Mouse (Mus musculus): Measurements from ENCODE around the gene Sctr.

Gene Sctr

DNA sequence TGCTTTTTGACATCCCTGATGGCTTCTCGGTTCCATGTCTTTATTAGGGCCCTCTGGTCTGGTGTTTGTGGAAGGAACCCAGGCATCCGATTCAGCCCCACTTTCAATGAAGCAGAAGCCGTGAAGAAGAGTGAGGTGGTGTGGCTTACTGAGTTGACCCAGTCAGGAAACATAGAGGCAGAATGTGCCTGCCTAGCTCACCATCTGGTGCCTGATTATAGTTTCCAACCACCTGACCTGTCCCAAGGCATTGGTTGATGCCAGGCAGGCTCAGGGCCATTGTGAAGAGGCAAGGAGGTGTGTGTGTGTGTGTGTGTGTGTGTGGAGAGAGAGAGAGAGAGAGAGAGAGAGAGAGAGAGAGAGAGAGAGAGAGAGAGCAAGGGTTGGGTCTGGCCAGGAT is 23.8 kb downstream of the Sctr start:
- DNase-seq = peak; percentile 61 to 66

GRCm38 (mm10) chr1:120032804-120033468 is 26.2 kb downstream of the Sctr start:
- peak; percentile 51 to 68 for DNase-seq

DNA sequence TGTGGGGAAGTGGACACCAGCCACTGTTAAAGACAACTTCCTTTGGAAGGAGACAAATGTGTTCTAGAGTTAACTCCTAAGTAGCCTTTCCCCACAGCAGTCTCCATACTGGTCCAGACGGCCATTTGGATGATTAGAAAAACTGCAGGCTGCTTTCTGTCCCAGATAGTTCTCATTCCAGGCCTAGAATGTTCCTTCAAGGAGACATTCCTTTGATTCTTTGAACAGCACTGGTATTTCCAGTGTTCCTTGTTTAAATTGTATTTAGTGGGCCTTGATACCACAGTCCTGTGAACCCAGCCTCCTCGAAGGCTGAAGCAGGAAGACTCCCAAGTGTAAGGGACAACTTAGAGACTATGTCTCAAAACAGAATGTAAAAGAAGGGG is 26.8 kb downstream of the Sctr start:
- DNase-seq = no peak

DNA sequence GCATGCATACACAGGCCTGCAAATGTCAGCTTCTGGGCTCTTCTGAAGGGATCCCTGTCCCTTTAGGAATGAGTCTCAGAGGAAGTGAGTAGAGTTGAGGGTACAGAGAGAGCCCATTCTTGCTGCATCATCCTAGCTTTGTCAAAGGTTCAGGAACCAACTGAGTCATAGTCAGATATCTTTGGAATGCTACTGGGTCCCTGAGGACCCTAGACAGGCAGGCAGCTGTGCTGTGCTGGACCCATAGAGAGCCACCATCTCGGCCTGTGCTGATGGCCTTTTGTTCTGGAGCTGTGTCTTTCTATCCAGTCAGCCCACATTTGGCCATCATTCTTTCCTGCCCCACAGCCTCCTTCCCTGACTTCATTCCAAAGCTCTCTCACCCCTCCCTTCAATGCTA is 28.1 kb downstream of the Sctr start:
- no peak for DNase-seq

- DNase-seq = no peak
Observed at GRCm38 (mm10) chr1:120035456-120036034, 28.9 kb downstream of the Sctr start.

DNA sequence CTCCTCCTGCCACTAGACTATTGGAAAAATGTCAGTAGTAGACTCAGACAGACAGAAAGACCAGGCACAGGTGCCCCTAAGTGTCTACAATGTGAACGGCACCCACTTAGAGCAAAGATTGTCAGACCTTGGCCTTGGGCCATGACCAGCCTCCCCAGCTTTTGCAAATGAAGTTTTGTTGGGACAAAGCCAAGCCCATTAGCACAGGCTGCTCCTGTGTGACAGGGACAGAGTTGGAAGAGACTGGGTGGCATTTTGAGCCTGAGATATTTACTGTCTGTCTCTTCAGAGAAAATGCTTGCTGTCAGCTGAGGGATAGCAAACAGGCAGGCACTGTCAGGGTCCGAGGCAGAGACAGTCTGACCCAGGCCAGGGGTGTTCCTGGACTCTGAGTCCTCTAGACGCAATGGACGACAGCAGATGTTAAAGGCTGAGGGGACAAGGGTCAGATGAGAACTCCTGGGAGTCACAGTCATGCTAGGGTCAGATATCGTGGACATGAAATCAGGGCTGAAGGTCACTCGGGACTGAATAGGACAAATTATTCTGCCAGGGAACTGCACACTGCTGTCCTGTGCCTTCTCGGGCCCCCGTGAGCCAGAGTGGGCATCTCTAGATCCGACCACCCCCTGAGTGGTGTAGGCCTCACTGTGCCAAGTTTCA is 30.5 kb downstream of the Sctr start:
- no peak for DNase-seq

DNA sequence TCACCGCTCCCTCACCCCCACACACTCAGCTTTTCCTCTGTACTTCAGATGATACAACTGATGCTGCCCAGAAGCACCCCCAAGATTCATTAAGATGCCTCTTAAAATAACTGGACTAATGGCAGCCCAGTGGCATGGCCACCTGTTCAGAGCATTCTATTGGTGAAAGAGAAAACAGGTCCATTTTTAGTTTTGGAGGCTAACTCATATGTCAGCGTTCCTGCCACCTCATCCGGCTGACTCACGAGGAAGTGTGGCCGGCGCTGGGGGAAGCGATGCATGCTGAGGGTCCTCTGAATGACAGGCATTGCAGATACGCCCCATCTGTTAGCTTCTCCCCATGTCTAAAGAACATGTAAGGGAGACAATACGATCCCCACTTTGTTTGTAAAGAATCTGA is 31.9 kb downstream of the Sctr start:
- DNase-seq = no peak

DNA sequence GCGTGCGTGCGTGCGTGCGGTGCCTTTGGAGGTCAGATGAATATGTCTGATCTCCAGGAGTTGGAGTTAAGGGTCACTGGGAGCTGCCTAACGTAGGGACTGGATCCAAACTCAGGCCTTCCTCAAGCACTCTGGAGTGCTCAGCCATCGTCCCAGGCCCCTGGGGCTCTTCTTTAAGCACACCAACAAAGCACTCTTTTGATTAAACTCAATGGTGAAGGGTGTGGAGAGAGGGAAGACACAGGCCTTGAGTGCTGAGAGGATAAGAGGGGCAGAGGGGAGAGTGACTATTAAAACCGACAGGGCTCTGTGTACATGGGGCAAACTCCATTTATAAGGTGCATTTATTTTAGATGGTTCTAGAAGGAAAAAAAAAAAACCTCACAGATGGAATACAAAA is 35.7 kb downstream of the Sctr start:
- DNase-seq = no peak

DNA sequence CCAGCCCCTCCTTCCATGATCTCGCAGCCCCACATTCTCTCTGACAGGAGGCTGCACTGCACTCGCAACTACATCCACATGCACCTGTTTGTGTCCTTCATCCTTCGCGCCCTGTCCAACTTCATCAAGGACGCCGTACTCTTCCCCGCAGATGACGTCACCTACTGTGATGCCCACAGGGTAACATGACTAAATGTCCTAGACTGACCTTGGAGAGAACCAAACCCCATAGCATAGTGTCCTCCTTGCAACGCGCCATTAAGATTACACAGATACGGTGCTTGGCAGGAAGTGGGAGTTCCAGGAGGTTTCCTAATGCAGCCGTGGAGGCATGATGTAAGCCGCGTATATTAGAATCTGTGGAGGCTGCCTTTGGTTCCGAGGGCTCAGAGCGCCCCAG is 37.9 kb downstream of the Sctr start:
- DNase-seq = no peak

GRCm38 (mm10) chr1:120047325-120047724 is 40.6 kb downstream of the Sctr start:
- no peak for DNase-seq

- DNase-seq = no peak
Observed at GRCm38 (mm10) chr1:120051070-120051469, 44.4 kb downstream of the Sctr start.

- DNase-seq = no peak
Observed at GRCm38 (mm10) chr1:120054997-120055396, 48.3 kb downstream of the Sctr start.

GRCm38 (mm10) chr1:120055475-120055874 is 48.8 kb downstream of the Sctr start:
- DNase-seq = no peak

DNA sequence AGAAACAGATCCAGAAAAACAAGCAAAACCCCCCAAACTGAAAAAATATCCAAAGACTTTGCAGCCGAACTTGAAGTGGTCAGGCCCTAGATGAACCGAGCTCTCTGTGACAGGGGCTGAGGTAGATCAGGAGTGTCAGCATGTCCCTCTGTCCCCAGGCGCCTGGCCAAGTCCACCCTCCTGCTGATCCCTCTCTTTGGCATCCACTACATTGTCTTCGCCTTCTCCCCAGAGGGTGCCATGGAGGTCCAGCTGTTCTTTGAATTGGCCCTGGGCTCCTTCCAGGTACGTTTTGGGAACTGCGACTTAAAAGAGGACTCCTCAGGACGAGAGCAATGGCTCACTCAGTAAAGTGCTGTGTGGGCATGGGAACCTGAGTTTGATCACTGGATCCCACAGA is 49.5 kb downstream of the Sctr start:
- peak; percentile 42 to 45 for DNase-seq

GRCm38 (mm10) chr1:120057044-120057443 is 50.4 kb downstream of the Sctr start:
- DNase-seq = no peak

GRCm38 (mm10) chr1:120057674-120058430 is 51.2 kb downstream of the Sctr start:
- no peak for DNase-seq

DNA sequence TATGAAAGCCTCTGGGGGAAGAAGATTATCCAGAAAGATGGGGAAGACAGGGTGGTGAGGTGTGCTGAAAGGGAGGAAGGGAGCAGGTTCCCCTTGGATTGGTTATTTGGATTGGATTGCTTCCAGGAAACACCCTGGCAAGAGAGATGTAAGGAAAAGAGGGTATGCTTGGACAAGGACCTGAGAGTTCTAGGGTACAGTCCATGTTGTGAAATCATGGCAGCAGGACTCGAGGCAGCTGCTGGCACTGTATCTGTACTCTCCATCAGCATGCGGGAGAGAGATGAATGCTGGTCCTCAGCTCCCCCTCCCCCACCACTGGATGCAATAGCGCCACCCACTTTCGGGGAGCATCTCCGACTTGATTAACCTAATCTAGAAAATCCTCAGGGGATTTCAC is 54.0 kb downstream of the Sctr start:
- no peak for DNase-seq

GRCm38 (mm10) chr1:120062231-120062630 is 55.5 kb downstream of the Sctr start:
- no peak for DNase-seq

- no peak for DNase-seq
Observed at GRCm38 (mm10) chr1:120064036-120064682, 57.5 kb downstream of the Sctr start.

DNA sequence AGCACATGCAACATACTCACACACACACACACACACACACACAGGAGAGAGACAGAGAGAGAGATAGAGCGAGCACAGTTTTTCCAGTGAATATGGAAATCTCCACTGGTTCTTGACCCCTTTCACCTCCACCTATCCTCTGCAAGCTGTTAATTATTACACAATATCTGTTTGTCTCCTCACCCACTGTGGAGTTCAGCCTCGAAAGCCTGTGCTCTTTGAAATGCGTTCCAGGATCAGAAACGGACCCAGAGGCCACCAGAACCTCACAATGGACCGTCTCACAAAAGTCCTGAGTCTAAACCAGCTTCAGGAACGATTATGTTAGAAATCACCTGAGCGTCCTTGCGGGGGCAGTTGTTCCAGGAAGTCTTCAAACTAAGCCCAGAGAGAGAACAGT is 59.5 kb downstream of the Sctr start:
- no peak for DNase-seq

DNA sequence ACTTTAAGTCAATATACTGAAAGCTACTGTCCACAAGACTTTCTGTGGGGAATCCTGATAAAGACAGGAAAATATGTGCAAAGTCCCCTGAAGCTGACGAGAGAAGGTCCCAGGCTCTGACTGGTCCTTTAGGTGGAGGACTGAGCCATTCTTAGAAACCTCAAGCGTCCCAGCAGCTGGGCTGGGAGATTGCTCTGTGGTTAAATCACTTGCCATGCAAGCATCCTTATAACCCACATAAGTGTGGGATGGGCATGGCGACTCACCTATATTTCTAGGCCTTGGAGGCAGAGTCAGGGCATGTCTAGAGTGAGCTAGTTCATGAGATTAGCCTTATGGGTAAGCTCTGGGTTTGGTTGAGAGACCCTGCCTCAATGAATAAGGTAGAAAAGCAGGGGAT is 59.9 kb downstream of the Sctr start:
- no peak for DNase-seq

DNA sequence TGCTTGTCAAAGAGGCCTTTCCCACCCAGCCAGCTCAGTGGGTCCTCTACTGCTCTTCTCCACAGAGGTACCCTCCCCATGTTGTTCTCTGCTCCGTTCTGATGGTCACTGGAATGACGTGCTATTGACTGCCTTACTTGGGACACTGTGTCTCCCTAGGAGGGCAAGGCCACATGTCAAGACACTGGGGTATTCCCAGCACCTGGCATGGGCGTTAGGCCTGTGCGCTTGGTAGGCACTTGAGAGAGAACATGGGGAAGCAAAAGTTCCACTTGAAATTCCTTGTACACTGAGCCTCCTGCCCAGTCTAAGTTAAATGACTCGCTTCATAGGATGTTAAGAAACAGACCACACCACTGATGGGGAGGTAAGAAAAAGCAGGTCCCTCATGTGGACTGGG is 62.4 kb downstream of the Sctr start:
- no peak for DNase-seq

DNA sequence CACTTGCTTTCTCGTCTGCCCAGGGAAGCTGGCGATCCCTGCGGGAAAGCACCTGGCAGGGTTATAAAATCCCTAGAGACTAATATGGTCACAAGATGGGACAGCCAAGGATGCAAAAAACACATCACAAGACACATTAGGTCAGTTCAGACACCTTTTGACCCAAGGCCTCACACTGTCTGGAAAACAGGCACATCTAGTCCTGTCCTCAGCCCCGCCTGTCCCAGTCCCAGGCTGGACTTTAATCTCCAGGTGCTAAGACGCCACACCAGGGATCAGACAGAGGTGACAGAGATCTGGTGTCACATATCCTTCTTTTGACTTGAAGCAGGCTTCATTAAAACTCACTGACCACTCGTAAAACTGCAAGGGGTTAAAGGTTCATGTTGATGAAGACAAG is 63.5 kb downstream of the Sctr start:
- DNase-seq = no peak
